Mouse (Mus musculus): ENCODE results near the gene Map3k9. TPM values are rescaled to one million over a fixed set of nuclear protein-coding genes. Genes with fewer than 3 reads are reported as not detected.

The Map3k9 gene
- polyA plus RNA-seq (2015; fragmentation: Nextera tagmentation; extraction: Ambion mirVana) = 11.3 and 11.5 TPM in 2 replicates

DNA sequence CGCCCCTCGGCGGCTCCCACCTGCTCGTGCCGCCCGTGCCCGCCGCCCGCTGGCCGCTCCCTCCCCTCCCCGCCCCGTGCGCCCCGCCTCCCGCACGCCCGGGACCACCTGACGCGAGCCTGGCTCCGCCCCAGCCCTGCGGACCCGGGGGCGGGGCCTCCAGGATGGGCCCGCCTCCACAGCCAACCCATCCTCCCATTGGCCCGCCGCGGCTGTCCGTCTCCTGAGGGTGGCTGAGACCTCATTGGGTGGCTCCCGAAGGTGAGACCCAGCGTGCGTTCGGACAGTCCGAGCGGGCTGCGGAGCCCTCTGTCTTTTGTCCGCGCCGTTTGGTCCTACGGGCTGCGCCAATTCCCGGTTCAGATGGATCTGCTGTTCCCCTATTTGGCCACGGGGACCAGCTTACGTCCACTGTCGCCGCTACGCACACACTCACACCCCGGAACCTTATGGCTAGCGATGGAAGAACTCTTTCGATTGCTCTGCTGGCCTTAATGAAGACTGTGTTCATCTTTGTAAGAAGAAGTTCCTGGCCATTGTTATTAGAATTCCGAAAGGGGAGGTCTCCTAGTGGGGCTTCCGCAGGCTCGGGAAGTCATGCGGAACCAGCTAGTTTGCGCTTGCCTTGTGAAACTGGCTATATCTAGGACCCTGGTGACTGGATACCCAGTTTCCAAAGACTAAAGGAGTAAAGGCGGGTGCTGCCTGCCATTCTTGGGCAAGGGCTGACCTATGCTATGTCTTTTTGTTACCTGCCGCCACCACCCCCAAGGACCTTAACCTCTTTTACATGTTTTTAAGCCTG, at the start of gene Map3k9:
TSS of gene Map3k9 (minus strand) at position 71 of the 805 bp plus-strand sequence.

Other genes with a start within 250 kb of the Map3k9 start
- gene Gm20498, start 248.3 kb downstream of the Map3k9 start, polyA plus RNA-seq (2015; fragmentation: Nextera tagmentation; extraction: Ambion mirVana) = 45.6 and 48.1 TPM in 2 replicates
- gene Synj2bp, start 248.3 kb downstream of the Map3k9 start, polyA plus RNA-seq (2015; fragmentation: Nextera tagmentation; extraction: Ambion mirVana) = 25.3 and 26.1 TPM in 2 replicates
- 0.40 and 0.57 TPM in 2 replicates for gene Adam21, start 212.7 kb downstream of the Map3k9 start, polyA plus RNA-seq (2015; fragmentation: Nextera tagmentation; extraction: Ambion mirVana)
- gene Med6, start 186.2 kb downstream of the Map3k9 start, polyA plus RNA-seq (2015; fragmentation: Nextera tagmentation; extraction: Ambion mirVana) = 34.2 and 34.9 TPM in 2 replicates
- 24.2 and 25.3 TPM in 2 replicates for gene Ttc9, start 149.9 kb downstream of the Map3k9 start, polyA plus RNA-seq (2015; fragmentation: Nextera tagmentation; extraction: Ambion mirVana)
- 7.1 and 8.3 TPM in 2 replicates for gene Pcnx, start 78.8 kb upstream of the Map3k9 start, polyA plus RNA-seq (2015; fragmentation: Nextera tagmentation; extraction: Ambion mirVana)

Measured in neural tube, postnatal 0 days (tissue).